Mouse (Mus musculus): ENCODE data around the gene Mapk12.

DNA sequence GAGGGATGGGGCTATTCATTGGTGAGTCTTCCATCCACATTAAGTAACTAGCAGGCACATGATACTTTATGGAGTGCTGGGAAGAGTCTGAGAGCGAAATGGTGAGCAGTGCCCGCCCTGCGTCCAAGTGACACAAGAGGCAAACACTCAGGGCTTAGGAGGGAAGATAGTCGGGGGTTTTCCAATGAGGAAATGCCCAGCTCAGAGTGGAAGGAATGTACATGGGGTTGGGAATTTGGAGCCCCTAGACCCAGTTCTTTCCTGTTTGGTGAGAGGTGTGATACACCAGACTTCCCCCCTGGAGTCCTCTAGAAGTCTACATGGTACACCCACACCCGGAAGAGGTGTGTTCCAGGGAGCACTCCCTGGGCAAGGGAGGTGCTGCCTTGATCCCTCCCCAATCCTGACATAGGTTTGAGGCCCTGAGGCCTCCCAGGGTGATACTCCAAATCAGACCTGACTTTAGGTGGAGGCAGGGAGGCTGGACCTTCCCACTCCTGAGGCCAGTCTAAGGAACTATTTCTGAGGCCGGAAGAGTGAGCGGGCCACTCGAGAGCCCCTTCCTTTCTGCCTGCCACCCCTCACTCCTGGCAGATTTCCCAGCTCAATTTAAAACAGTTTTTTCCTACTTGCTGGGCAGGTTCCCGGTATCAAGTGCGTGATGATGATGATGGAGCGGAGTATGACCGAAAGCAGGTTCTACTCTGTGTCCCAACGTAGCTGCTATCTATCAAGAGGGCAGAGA lies 35.1 kb upstream of the Mapk12 start:
- TF ChIP-seq GATA1 (IDR thresholded peaks at IDR 0.05; ENCODE audit: borderline replicate concordance, low read length) (no peak), FLI1 (IDR thresholded peaks at IDR 0.05; ENCODE audit: low read length) (no peak)
